Mouse (Mus musculus): ENCODE measurements around the gene Inf2. TPM values are rescaled to one million over a fixed set of nuclear protein-coding genes. Genes with fewer than 3 reads are reported as not detected.

Gene Inf2
- polyA plus RNA-seq, 1 experiment from 2014 or later: 4.3 TPM

GRCm38 (mm10) chr12:112589491-112590191 lies 1.1 kb downstream of the Inf2 start:
- peak overlapping the region; percentile 97 for H3K4me2 ChIP-seq
- peak overlapping the region; percentile 64 for H3K4me3 ChIP-seq (replicated peaks)
- WGBS: 48% methylated on average over 8 of the region's 8 CpGs
- peaks cover 58% of the 10 kb centered on the region for H3K4me1 ChIP-seq
- H3K9me3 ChIP-seq: no peaks in the 10 kb centered on the region
- 0 out of 2 replicates have a peak overlapping the region, but pooled peaks have one; percentile 41 for H3K9ac ChIP-seq
- no peaks in the 10 kb centered on the region for H3K36me3 ChIP-seq
- H3K27me3 ChIP-seq (replicated peaks): 0 out of 2 replicates have a peak, but pooled peaks cover 3% of the 10 kb centered on the region
- no peak overlapping the region for H3K27ac ChIP-seq
- no peak for ATAC-seq (ENCODE audit: insufficient read depth, low FRiP score, low read depth)

GRCm38 (mm10) chr12:112590566-112591239 lies 2.1 kb downstream of the Inf2 start:
- peaks cover 69% of the 10 kb centered on the region for H3K4me1 ChIP-seq

GRCm38 (mm10) chr12:112591240-112591639 lies 2.7 kb downstream of the Inf2 start:
- no peaks in the 10 kb centered on the region for H3K36me3 ChIP-seq
- no peaks in the 10 kb centered on the region for H3K9me3 ChIP-seq
- WGBS: 86% methylated on average over 5 of the region's 5 CpGs
- H3K4me2 ChIP-seq: no peak overlapping the region
- peaks cover 68% of the 10 kb centered on the region for H3K4me1 ChIP-seq
- H3K27me3 ChIP-seq (replicated peaks): 0 out of 2 replicates have a peak, but pooled peaks cover 3% of the 10 kb centered on the region
- no peak for ATAC-seq (ENCODE audit: insufficient read depth, low FRiP score, low read depth)
- H3K9ac ChIP-seq: no peak overlapping the region
- no peak overlapping the region for H3K4me3 ChIP-seq (replicated peaks)
- no peak overlapping the region for H3K27ac ChIP-seq

More at GRCm38 (mm10) chr12:112590566-112591239, 2.1 kb downstream of the Inf2 start:
- Histone ChIP-seq H3K36me3 (no peaks in the 10 kb centered on the region), H3K9ac (no peak overlapping the region), H3K27me3 (replicated peaks) (0 out of 2 replicates have a peak, but pooled peaks cover 3% of the 10 kb centered on the region), H3K4me3 (replicated peaks) (no peak overlapping the region), H3K27ac (no peak overlapping the region), H3K4me2 (no peak overlapping the region), H3K9me3 (no peaks in the 10 kb centered on the region)
- ATAC-seq (ENCODE audit: insufficient read depth, low FRiP score, low read depth): no peak
- 66% methylated on average over 8 of the region's 8 CpGs for WGBS

- Histone ChIP-seq H3K4me3 (replicated peaks) (no peak overlapping the region), H3K27ac (no peak overlapping the region), H3K9me3 (no peaks in the 10 kb centered on the region), H3K4me2 (no peak overlapping the region), H3K27me3 (replicated peaks) (0 out of 2 replicates have a peak, but pooled peaks cover 3% of the 10 kb centered on the region), H3K36me3 (no peaks in the 10 kb centered on the region), H3K9ac (no peak overlapping the region), H3K4me1 (peaks cover 68% of the 10 kb centered on the region)
- no peak for ATAC-seq (ENCODE audit: insufficient read depth, low FRiP score, low read depth)
- 82% methylated on average over 3 of the region's 3 CpGs for WGBS
Observed at GRCm38 (mm10) chr12:112591730-112592129, 3.1 kb downstream of the Inf2 start.

GRCm38 (mm10) chr12:112592985-112593734 lies 4.6 kb downstream of the Inf2 start:
- H3K27me3 ChIP-seq (replicated peaks): no peaks in the 10 kb centered on the region
- H3K9me3 ChIP-seq: no peaks in the 10 kb centered on the region
- no peak overlapping the region for H3K9ac ChIP-seq
- H3K4me1 ChIP-seq: peaks cover 59% of the 10 kb centered on the region
- ATAC-seq (ENCODE audit: insufficient read depth, low FRiP score, low read depth): no peak
- 70% methylated on average over 21 of the region's 21 CpGs for WGBS
- H3K36me3 ChIP-seq: no peaks in the 10 kb centered on the region
- H3K27ac ChIP-seq: no peak overlapping the region
- H3K4me2 ChIP-seq: no peak overlapping the region
- H3K4me3 ChIP-seq (replicated peaks): no peak overlapping the region

- H3K4me1 ChIP-seq: peaks cover 49% of the 10 kb centered on the region
- peak overlapping the region; percentile 54 for H3K27ac ChIP-seq
- no peaks in the 10 kb centered on the region for H3K36me3 ChIP-seq
- H3K4me3 ChIP-seq (replicated peaks): no peak overlapping the region
- no peaks in the 10 kb centered on the region for H3K27me3 ChIP-seq (replicated peaks)
- H3K9ac ChIP-seq: no peak overlapping the region
- H3K9me3 ChIP-seq: no peaks in the 10 kb centered on the region
- H3K4me2 ChIP-seq: no peak overlapping the region
- WGBS: 60% methylated on average over 16 of the region's 16 CpGs
- no peak for ATAC-seq (ENCODE audit: insufficient read depth, low FRiP score, low read depth)
Observed at GRCm38 (mm10) chr12:112593951-112594915, 5.6 kb downstream of the Inf2 start.

GRCm38 (mm10) chr12:112594989-112595388 lies 6.4 kb downstream of the Inf2 start:
- no peaks in the 10 kb centered on the region for H3K9me3 ChIP-seq
- no peak for ATAC-seq (ENCODE audit: insufficient read depth, low FRiP score, low read depth)
- H3K36me3 ChIP-seq: no peaks in the 10 kb centered on the region
- H3K4me2 ChIP-seq: no peak overlapping the region
- peak overlapping the region; percentile 54 for H3K27ac ChIP-seq
- H3K27me3 ChIP-seq (replicated peaks): no peaks in the 10 kb centered on the region
- no peak overlapping the region for H3K9ac ChIP-seq
- H3K4me1 ChIP-seq: peaks cover 46% of the 10 kb centered on the region
- no peak overlapping the region for H3K4me3 ChIP-seq (replicated peaks)
- 52% methylated on average over 4 of the region's 4 CpGs for WGBS

- no peak for ATAC-seq (ENCODE audit: insufficient read depth, low FRiP score, low read depth)
- Histone ChIP-seq H3K9ac (no peak overlapping the region), H3K27ac (peak overlapping the region; percentile 2; the same call in 1 of the 2 replicates), H3K9me3 (no peaks in the 10 kb centered on the region), H3K4me2 (no peak overlapping the region), H3K4me3 (replicated peaks) (no peak overlapping the region), H3K27me3 (replicated peaks) (no peaks in the 10 kb centered on the region), H3K4me1 (peaks cover 42% of the 10 kb centered on the region), H3K36me3 (no peaks in the 10 kb centered on the region)
- 78% methylated on average over 4 of the region's 4 CpGs for WGBS
Observed at GRCm38 (mm10) chr12:112595626-112596025, 7.0 kb downstream of the Inf2 start.

- Histone ChIP-seq H3K36me3 (no peaks in the 10 kb centered on the region), H3K9me3 (no peaks in the 10 kb centered on the region), H3K27ac (no peak overlapping the region), H3K4me3 (replicated peaks) (no peak overlapping the region), H3K27me3 (replicated peaks) (no peaks in the 10 kb centered on the region), H3K4me1 (peaks cover 42% of the 10 kb centered on the region), H3K4me2 (no peak overlapping the region), H3K9ac (no peak overlapping the region)
- 66% methylated on average over 9 of the region's 9 CpGs for WGBS
- no peak for ATAC-seq (ENCODE audit: insufficient read depth, low FRiP score, low read depth)
Observed at GRCm38 (mm10) chr12:112596454-112596853, 7.9 kb downstream of the Inf2 start.

GRCm38 (mm10) chr12:112596891-112597500 lies 8.4 kb downstream of the Inf2 start:
- 67% methylated on average over 14 of the region's 14 CpGs for WGBS
- Histone ChIP-seq H3K4me2 (no peak overlapping the region), H3K4me3 (replicated peaks) (no peak overlapping the region), H3K9ac (no peak overlapping the region), H3K36me3 (no peaks in the 10 kb centered on the region), H3K9me3 (no peaks in the 10 kb centered on the region), H3K27me3 (replicated peaks) (no peaks in the 10 kb centered on the region), H3K27ac (no peak overlapping the region), H3K4me1 (peaks cover 42% of the 10 kb centered on the region)
- ATAC-seq (ENCODE audit: insufficient read depth, low FRiP score, low read depth): no peak

- H3K4me2 ChIP-seq: no peak overlapping the region
- H3K27ac ChIP-seq: no peak overlapping the region
- 91% methylated on average over 8 of the region's 8 CpGs for WGBS
- ATAC-seq (ENCODE audit: insufficient read depth, low FRiP score, low read depth): no peak
- no peak overlapping the region for H3K4me3 ChIP-seq (replicated peaks)
- H3K9me3 ChIP-seq: no peaks in the 10 kb centered on the region
- no peaks in the 10 kb centered on the region for H3K36me3 ChIP-seq
- no peaks in the 10 kb centered on the region for H3K27me3 ChIP-seq (replicated peaks)
- no peak overlapping the region for H3K9ac ChIP-seq
- H3K4me1 ChIP-seq: peaks cover 35% of the 10 kb centered on the region
Observed at GRCm38 (mm10) chr12:112597618-112598017, 9.0 kb downstream of the Inf2 start.
